In genomic region chr1:175299603-175300397, GRCm38 (mm10) we compare ENCODE assay signal across 17 mouse cellular contexts.
DNase-seq lines count a peak whose midpoint lies in the region; ATAC-seq and TF ChIP-seq lines count a peak whose summit lies in the region.
"Had no signal": no experiment of that assay in that cellular context is flagged by ENCODE, and none has a peak within 500 bp of the region (broad histone marks: within the 10 kb centered on the region; RNA-seq: fewer than 3 reads in every experiment).

No protein-coding gene starts in this region.

- no peak overlapping the region for H3K4me3 ChIP-seq in kidney, postnatal 0 days (replicated peaks; ENCODE audit: low read depth, low read length)
- H3K4me3 ChIP-seq in CH12.LX (replicated peaks in 1 of 3; ENCODE audit: low read depth in 2 of 3, low read length in 2 of 3, poor library complexity in 1 of 3) (no peak overlapping the region), ES-E14 (ENCODE audit: insufficient read depth in 1 of 2, low read depth in 1 of 2, low read length in 2 of 2, poor library complexity in 1 of 2, severe bottlenecking in 1 of 2) (no peak overlapping the region)
- no peak overlapping the region for H3K4me3 ChIP-seq in forebrain, embryonic 14.5 days (ENCODE audit: low read depth, low read length)
- H3K4me3 ChIP-seq: hindbrain, embryonic 13.5 days had no signal

- peak; percentile 60 for TF ChIP-seq RAD21 in CH12.LX (IDR thresholded peaks at IDR 0.05; ENCODE audit: low read depth, low read length)

- no peaks in the 10 kb centered on the region for H3K9me3 ChIP-seq in kidney, postnatal 0 days (replicated peaks; ENCODE audit: low read length)
- H3K9me3 ChIP-seq in CH12.LX (replicated peaks; ENCODE audit: low read length) = no peaks in the 10 kb centered on the region
- no peaks in the 10 kb centered on the region for H3K9me3 ChIP-seq in ES-E14 (ENCODE audit: control insufficient read depth, insufficient read depth, low read depth, low read length)
- no peaks in the 10 kb centered on the region for H3K9me3 ChIP-seq in forebrain, embryonic 14.5 days (replicated peaks; ENCODE audit: control insufficient read depth, low read length)
- H3K9me3 ChIP-seq: hindbrain, embryonic 13.5 days had no signal

- no peak for TF ChIP-seq EP300 in CH12.LX (IDR thresholded peaks at IDR 0.05; ENCODE audit: low read length)

- H3K27me3 ChIP-seq in kidney, postnatal 0 days (ENCODE audit: insufficient read depth, low read length) = no peaks in the 10 kb centered on the region
- H3K27me3 ChIP-seq in CH12.LX (replicated peaks) = no peaks in the 10 kb centered on the region
- no peaks in the 10 kb centered on the region for H3K27me3 ChIP-seq in forebrain, embryonic 14.5 days (replicated peaks; ENCODE audit: control insufficient read depth, insufficient read depth, low read length)
- H3K27me3 ChIP-seq: hindbrain, embryonic 13.5 days had no signal

- no peaks in the 10 kb centered on the region for H3K79me2 ChIP-seq in CH12.LX (replicated peaks; ENCODE audit: control insufficient read depth, extremely low read depth, insufficient read depth, poor library complexity, severe bottlenecking)

- dilution Hi-C loops in CH12.LX (cut with MboI; ENCODE audit: extremely low pct_ligation_motif_present, extremely low pct_unique_long_range_greater_than_20kb, low sequenced_read_pairs) = no loop called here

- H3K4me1 ChIP-seq in kidney, postnatal 0 days (replicated peaks; ENCODE audit: insufficient read depth, low read length) = no peaks in the 10 kb centered on the region
- H3K4me1 ChIP-seq in CH12.LX (ENCODE audit: control insufficient read depth in 1 of 2, insufficient read depth in 2 of 2) (no peaks in the 10 kb centered on the region), ES-E14 (ENCODE audit: control insufficient read depth in 2 of 2, insufficient read depth in 2 of 2, low read length in 2 of 2, poor library complexity in 1 of 2) (no peaks in the 10 kb centered on the region)
- 0 out of 2 replicates have a peak, but pooled peaks cover 3% of the 10 kb centered on the region for H3K4me1 ChIP-seq in forebrain, embryonic 14.5 days (ENCODE audit: control insufficient read depth, insufficient read depth, low read length)
- H3K4me1 ChIP-seq: hindbrain, embryonic 13.5 days had no signal

- TF ChIP-seq CTCF in kidney, postnatal 0 days (IDR thresholded peaks at IDR 0.05; ENCODE audit: low read depth) = peak; percentile 37; the same call in 1 of the 2 replicates
- peak in 1 of 2 experiments; percentile 59; a peak in 2 of 4 replicates for TF ChIP-seq CTCF in CH12.LX (conservative IDR thresholded peaks at IDR 0.05 in 1 of 2, IDR thresholded peaks at IDR 0.05 in 1 of 2; ENCODE audit: low read depth in 2 of 2, low read length in 2 of 2)

- 76% methylated on average over 2 of the region's 2 CpGs for WGBS in kidney, postnatal 0 days
- 94% methylated on average over 2 of the region's 2 CpGs for WGBS in forebrain, embryonic 14.5 days

- intact Hi-C loops in left cerebral cortex, postnatal 10 days (cut with DNase I) = no loop called here

- no peak for DNase-seq in kidney, postnatal 0 days (ENCODE audit: low spot score)
- no peak for DNase-seq in kidney, postnatal 25 days
- peak; percentile 8 for DNase-seq in CH12.LX (ENCODE audit: extremely low read depth)
- peak; percentile 34 for DNase-seq in ES-E14 (ENCODE audit: low read depth, low spot score)
- DNase-seq in forebrain, embryonic 14.5 days (ENCODE audit: low spot score) = no peak
- DNase-seq in right cerebral cortex, postnatal 25 days = no peak
- DNase-seq in spleen, postnatal 14 days (ENCODE audit: low spot score in 2 of 2) = no peak
- no peak for DNase-seq in left cerebral cortex, postnatal 10 days (ENCODE audit: extremely low spot score in 1 of 2, low spot score in 2 of 2)
- DNase-seq: adrenal gland, adult 2 months; cerebellum, adult 9-10 months; embryo, embryonic 11 days; heart, postnatal 10 days; kidney, adult 18-20 months; lung, adult 2 months; midbrain, embryonic 14.5 days; right cerebral cortex, postnatal 14 days had no signal

- H3K36me3 ChIP-seq in kidney, postnatal 0 days (ENCODE audit: insufficient read depth, low read length) = no peaks in the 10 kb centered on the region
- no peaks in the 10 kb centered on the region for H3K36me3 ChIP-seq in CH12.LX (replicated peaks in 1 of 2; ENCODE audit: control insufficient read depth in 1 of 2, insufficient read depth in 1 of 2, low read length in 1 of 2)
- no peaks in the 10 kb centered on the region for H3K36me3 ChIP-seq in ES-E14 (ENCODE audit: control insufficient read depth, insufficient read depth, low read length, poor library complexity, severe bottlenecking)
- H3K36me3 ChIP-seq in forebrain, embryonic 14.5 days (ENCODE audit: control insufficient read depth, insufficient read depth, low read length) = no peaks in the 10 kb centered on the region
- H3K36me3 ChIP-seq: hindbrain, embryonic 13.5 days had no signal

- H3K9ac ChIP-seq in kidney, postnatal 0 days (ENCODE audit: low read depth, low read length) = no peak overlapping the region
- H3K9ac ChIP-seq in CH12.LX (ENCODE audit: insufficient read depth, low read depth) (no peak overlapping the region), ES-E14 (ENCODE audit: insufficient read depth, low read depth, low read length, poor library complexity, severe bottlenecking) (no peak overlapping the region)
- no peak overlapping the region for H3K9ac ChIP-seq in forebrain, embryonic 14.5 days (ENCODE audit: low read length)
- H3K9ac ChIP-seq: hindbrain, embryonic 13.5 days had no signal

- no peak for TF ChIP-seq POLR2A in CH12.LX (IDR thresholded peaks at IDR 0.05; ENCODE audit: low read depth, low read length)

- H3K4me2 ChIP-seq in kidney, postnatal 0 days (ENCODE audit: low read length) = no peak overlapping the region
- H3K4me2 ChIP-seq in CH12.LX (ENCODE audit: insufficient read depth, low read depth, poor library complexity, severe bottlenecking) = no peak overlapping the region
- no peak overlapping the region for H3K4me2 ChIP-seq in forebrain, embryonic 14.5 days (ENCODE audit: low read length)
- H3K4me2 ChIP-seq: hindbrain, embryonic 13.5 days had no signal

- no peak overlapping the region for H3K27ac ChIP-seq in kidney, postnatal 0 days
- H3K27ac ChIP-seq in CH12.LX (ENCODE audit: insufficient read depth, low read depth) (no peak overlapping the region), ES-E14 (ENCODE audit: insufficient read depth, low read depth, low read length, poor library complexity, severe bottlenecking) (no peak overlapping the region)
- H3K27ac ChIP-seq in forebrain, embryonic 14.5 days (ENCODE audit: low read depth, low read length) = no peak overlapping the region
- H3K27ac ChIP-seq: hindbrain, embryonic 13.5 days had no signal

- no peak for ATAC-seq in kidney, postnatal 0 days (replicated peaks; ENCODE audit: low FRiP score, low read depth)
- peak; percentile 12; the same call in 1 of the 2 replicates for ATAC-seq in forebrain, embryonic 14.5 days

- in situ Hi-C loops in CH12.LX (cut with MboI; ENCODE audit: low pct_ligation_motif_present, low pct_unique_long_range_greater_than_20kb, low sequenced_read_pairs) (no loop called here), ES-E14 (cut with MboI; ENCODE audit: low sequenced_read_pairs in 2 of 2, unreplicated experiment in 2 of 2) (loop anchor here (10.0 to 25.0 kb wide), 2 partner anchors 705 to 712 kb away; no protein-coding TSS in a partner anchor)

TF ChIP-seq in CH12.LX, 34 proteins besides CTCF, POLR2A, EP300 and RAD21:
- TF ChIP-seq BHLHE40 (IDR thresholded peaks at IDR 0.05; ENCODE audit: low read depth, low read length) (no peak), CHD1 (IDR thresholded peaks at IDR 0.05; ENCODE audit: low read depth, low read length) (no peak), SMC3 (IDR thresholded peaks at IDR 0.05; ENCODE audit: low read depth, low read length) (peak; percentile 38), JUN (IDR thresholded peaks at IDR 0.05; ENCODE audit: insufficient read depth, low read depth, low read length) (no peak), IRF4 (IDR thresholded peaks at IDR 0.05; ENCODE audit: low read depth, low read length) (no peak), GABPA (IDR thresholded peaks at IDR 0.05; ENCODE audit: insufficient replicate concordance, low read depth, low read length) (no peak), KAT2A (IDR thresholded peaks at IDR 0.05; ENCODE audit: insufficient replicate concordance, low read length) (no peak), ETS1 (conservative IDR thresholded peaks at IDR 0.05; ENCODE audit: low read depth, low read length) (no peak)

TF ChIP-seq in ES-E14, 5 proteins besides CTCF, POLR2A, EP300 and RAD21:
- TF ChIP-seq ZC3H11A (IDR thresholded peaks at IDR 0.05; ENCODE audit: borderline replicate concordance, low read depth, low read length) (peak; percentile 38; the same call in 1 of the 2 replicates), CHD2 (IDR thresholded peaks at IDR 0.05; ENCODE audit: low read depth, low read length) (no peak)
TF ChIP-seq in ES-E14: peak in this region for 1.

Comparison
In these comparisons a context has a peak if more than half of its experiments do, and no peak if none do; other contexts are left out.
1. DNase-seq: peak in CH12.LX (single experiment) and ES-E14 (single experiment); none in kidney, postnatal 0 days (single experiment), kidney, postnatal 25 days (0 of 2), forebrain, embryonic 14.5 days (single experiment), right cerebral cortex, postnatal 25 days (single experiment), spleen, postnatal 14 days (0 of 2) and left cerebral cortex, postnatal 10 days (0 of 2).